Mouse (Mus musculus) MEL (cell line): ENCODE measurements around the gene Cnn3.

Source experiments
- CTCF ChIP-seq, 3 experiments: IDR thresholded peaks in 2 of 3; conservative IDR thresholded peaks in 1 of 3; 2 replicates each; pipeline ENCODE4 v1.5.1; 2011 to 2012; ENCODE audit warnings: low read length in 3 of 3, low read depth in 2 of 3, mild to moderate bottlenecking in 2 of 3, improper control_type of control experiment in 1 of 3, inconsistent platforms in 1 of 3, mixed read lengths in 1 of 3, moderate library complexity in 1 of 3; ENCODE audit not compliant: control insufficient read depth in 1 of 3, insufficient read depth in 1 of 3, poor library complexity in 1 of 3, severe bottlenecking in 1 of 3
- E2F4 ChIP-seq: IDR thresholded peaks from 2 replicates; pipeline ENCODE4 v1.6.1; 2011; ENCODE audit warnings: low read depth, low read length, improper control_type of control experiment, borderline replicate concordance
- JUND ChIP-seq: IDR thresholded peaks from 2 replicates; pipeline ENCODE4 v1.6.1; 2011; ENCODE audit warnings: low read depth, mild to moderate bottlenecking, improper control_type of control experiment, low read length
- NRF1 ChIP-seq: IDR thresholded peaks from 2 replicates; pipeline ENCODE4 v1.6.1; 2014; ENCODE audit warnings: low read depth, mild to moderate bottlenecking, inconsistent platforms, low read length, improper control_type of control experiment, moderate library complexity; ENCODE audit not compliant: poor library complexity, insufficient read depth, severe bottlenecking
- POLR2A ChIP-seq, 2 experiments: IDR thresholded peaks; 2 replicates each; pipeline ENCODE4 v1.6.1; 2011 to 2012; ENCODE audit warnings: low read length in 2 of 2, mild to moderate bottlenecking in 2 of 2, control low read depth in 1 of 2, improper control_type of control experiment in 1 of 2, low read depth in 1 of 2, moderate library complexity in 1 of 2; ENCODE audit not compliant: control insufficient read depth in 1 of 2, insufficient read depth in 1 of 2, poor library complexity in 1 of 2

DNA sequence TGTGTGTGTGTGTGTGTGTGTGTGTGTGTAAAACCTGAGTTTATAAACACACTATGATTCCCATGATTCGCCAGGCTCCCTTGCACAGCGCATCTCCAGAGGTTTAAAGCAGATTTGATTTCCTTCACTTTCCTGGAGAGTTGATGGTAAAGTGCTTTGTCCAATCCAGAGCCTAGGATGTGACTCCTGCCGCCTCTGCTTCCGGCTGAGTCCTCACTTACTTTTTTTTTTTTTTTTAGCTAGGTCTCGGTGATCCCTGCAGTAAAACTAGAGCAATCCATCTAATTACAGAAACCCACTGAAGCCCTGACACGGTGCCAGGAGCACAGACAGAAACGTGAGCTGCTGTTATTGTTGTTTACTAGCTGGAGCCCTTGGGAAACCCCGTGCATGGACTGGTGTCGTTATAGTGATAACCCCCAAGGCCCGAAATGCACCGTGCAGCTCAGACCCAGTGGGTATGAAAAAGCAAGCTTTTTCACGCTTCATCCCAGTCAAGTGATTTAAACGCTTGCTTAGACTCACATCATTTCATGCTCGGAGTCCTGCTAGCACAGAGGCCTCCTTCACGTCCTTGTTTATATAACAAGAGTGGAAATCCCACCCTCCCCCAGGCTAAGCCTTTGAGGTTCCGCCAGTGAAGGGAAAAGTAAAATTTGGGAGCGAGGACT is 36.3 kb upstream of the Cnn3 start:
- no peak for TF ChIP-seq NRF1
- no peak for TF ChIP-seq JUND
- no peak for TF ChIP-seq CTCF (IDR thresholded peaks at IDR 0.05 in 2 of 3, conservative IDR thresholded peaks at IDR 0.05 in 1 of 3; ENCODE audit: control insufficient read depth in 1 of 3, insufficient read depth in 1 of 3, low read depth in 2 of 3, low read length in 3 of 3, poor library complexity in 1 of 3, severe bottlenecking in 1 of 3)
- no peak for TF ChIP-seq POLR2A (IDR thresholded peaks at IDR 0.05; ENCODE audit: control insufficient read depth in 1 of 2, insufficient read depth in 1 of 2, low read depth in 1 of 2, low read length in 2 of 2, poor library complexity in 1 of 2)
- TF ChIP-seq E2F4 = no peak
